Mouse (Mus musculus): Measurements from ENCODE around the gene Rpl36al. TPM values are rescaled to one million over a fixed set of nuclear protein-coding genes. Genes with fewer than 3 reads are reported as not detected.

Gene Rpl36al
- polyA plus RNA-seq (2012; ENCODE audit: insufficient read depth, insufficient read length, low replicate concordance, missing spikeins): not detected in 2 replicates

- H3K27ac ChIP-seq (ENCODE audit: insufficient read depth, low read depth, low read length): peak within 1 kb of the TSS; percentile 69
- peak within 1 kb of the TSS; percentile 89 for H3K4me3 ChIP-seq (ENCODE audit: insufficient read depth, low read depth, low read length)
- TF ChIP-seq POLR2A (IDR thresholded peaks at IDR 0.05; ENCODE audit: insufficient read depth, low read depth, low read length) (peak; percentile 96), CTCF (IDR thresholded peaks at IDR 0.05; ENCODE audit: insufficient read depth, low read depth, low read length) (no peak)
- H3K4me1 ChIP-seq (ENCODE audit: control insufficient read depth, insufficient read depth, low read length): 0 out of 2 replicates have a peak, but pooled peaks cover 4% of the 10 kb centered on the region
- WGBS: under 1% methylated on average over 84 of the region's 84 CpGs
Observed at GRCm38 (mm10) chr12:69183583-69184308, at the start of gene Rpl36al, which contains the start of gene Mgat2. Rpl36al (minus strand) TSS chr12:69184083. Mgat2 (plus strand) TSS chr12:69184157.

- WGBS: 68% methylated on average over 2 of the region's 2 CpGs
- no peak overlapping the region for H3K4me3 ChIP-seq (ENCODE audit: insufficient read depth, low read depth, low read length)
- H3K27ac ChIP-seq (ENCODE audit: insufficient read depth, low read depth, low read length): no peak overlapping the region
- H3K4me1 ChIP-seq (ENCODE audit: control insufficient read depth, insufficient read depth, low read length): no peaks in the 10 kb centered on the region
- TF ChIP-seq CTCF (IDR thresholded peaks at IDR 0.05; ENCODE audit: insufficient read depth, low read depth, low read length) (no peak), POLR2A (IDR thresholded peaks at IDR 0.05; ENCODE audit: insufficient read depth, low read depth, low read length) (no peak)
Observed at GRCm38 (mm10) chr12:69229251-69229650, 45.4 kb upstream of the Rpl36al start.

GRCm38 (mm10) chr12:69227776-69228466 is 44.0 kb upstream of the Rpl36al start, which contains the start of gene Pole2:
Pole2 (minus strand) TSS chr12:69228195.
- Histone ChIP-seq H3K27ac (ENCODE audit: insufficient read depth, low read depth, low read length) (0 out of 2 replicates have a peak within 1 kb of the TSS, but pooled peaks have one; percentile 41), H3K4me1 (ENCODE audit: control insufficient read depth, insufficient read depth, low read length) (no peaks in the 10 kb centered on the region), H3K4me3 (ENCODE audit: insufficient read depth, low read depth, low read length) (peak within 1 kb of the TSS; percentile 100)
- TF ChIP-seq CTCF (IDR thresholded peaks at IDR 0.05; ENCODE audit: insufficient read depth, low read depth, low read length) (no peak), POLR2A (IDR thresholded peaks at IDR 0.05; ENCODE audit: insufficient read depth, low read depth, low read length) (no peak)
- under 1% methylated on average over 37 of the region's 37 CpGs for WGBS

- WGBS: 92% methylated on average over 19 of the region's 19 CpGs
- peaks cover 3% of the 10 kb centered on the region; the same call in 1 of the 2 replicates for H3K4me1 ChIP-seq (ENCODE audit: control insufficient read depth, insufficient read depth, low read length)
- TF ChIP-seq CTCF (IDR thresholded peaks at IDR 0.05; ENCODE audit: insufficient read depth, low read depth, low read length) (no peak), POLR2A (IDR thresholded peaks at IDR 0.05; ENCODE audit: insufficient read depth, low read depth, low read length) (no peak)
- no peak overlapping the region for H3K4me3 ChIP-seq (ENCODE audit: insufficient read depth, low read depth, low read length)
- H3K27ac ChIP-seq (ENCODE audit: insufficient read depth, low read depth, low read length): no peak overlapping the region
Observed at GRCm38 (mm10) chr12:69220613-69221277, 36.9 kb upstream of the Rpl36al start.

GRCm38 (mm10) chr12:69216587-69216986 is 32.7 kb upstream of the Rpl36al start:
- H3K27ac ChIP-seq (ENCODE audit: insufficient read depth, low read depth, low read length): no peak overlapping the region
- no peak overlapping the region for H3K4me3 ChIP-seq (ENCODE audit: insufficient read depth, low read depth, low read length)
- peaks cover 6% of the 10 kb centered on the region; the same call in 1 of the 2 replicates for H3K4me1 ChIP-seq (ENCODE audit: control insufficient read depth, insufficient read depth, low read length)
- 88% methylated on average over 7 of the region's 7 CpGs for WGBS
- TF ChIP-seq POLR2A (IDR thresholded peaks at IDR 0.05; ENCODE audit: insufficient read depth, low read depth, low read length): no peak
- TF ChIP-seq CTCF (IDR thresholded peaks at IDR 0.05; ENCODE audit: insufficient read depth, low read depth, low read length): no peak

- TF ChIP-seq CTCF (IDR thresholded peaks at IDR 0.05; ENCODE audit: insufficient read depth, low read depth, low read length) (no peak), POLR2A (IDR thresholded peaks at IDR 0.05; ENCODE audit: insufficient read depth, low read depth, low read length) (no peak)
- 43% methylated on average over 3 of the region's 3 CpGs for WGBS
- H3K27ac ChIP-seq (ENCODE audit: insufficient read depth, low read depth, low read length): no peak overlapping the region
Observed at GRCm38 (mm10) chr12:69215000-69215785, 31.3 kb upstream of the Rpl36al start.

GRCm38 (mm10) chr12:69214393-69214792 is 30.5 kb upstream of the Rpl36al start:
- TF ChIP-seq POLR2A (IDR thresholded peaks at IDR 0.05; ENCODE audit: insufficient read depth, low read depth, low read length) (no peak), CTCF (IDR thresholded peaks at IDR 0.05; ENCODE audit: insufficient read depth, low read depth, low read length) (no peak)
- WGBS: 90% methylated on average over 7 of the region's 7 CpGs

More at GRCm38 (mm10) chr12:69215000-69215785, 31.3 kb upstream of the Rpl36al start:
- H3K4me3 ChIP-seq (ENCODE audit: insufficient read depth, low read depth, low read length): no peak overlapping the region
- H3K4me1 ChIP-seq (ENCODE audit: control insufficient read depth, insufficient read depth, low read length): peaks cover 6% of the 10 kb centered on the region; the same call in 1 of the 2 replicates

More at GRCm38 (mm10) chr12:69214393-69214792, 30.5 kb upstream of the Rpl36al start:
- Histone ChIP-seq H3K4me1 (ENCODE audit: control insufficient read depth, insufficient read depth, low read length) (peaks cover 6% of the 10 kb centered on the region; the same call in 1 of the 2 replicates), H3K27ac (ENCODE audit: insufficient read depth, low read depth, low read length) (no peak overlapping the region), H3K4me3 (ENCODE audit: insufficient read depth, low read depth, low read length) (no peak overlapping the region)

Measured in olfactory bulb, adult 2 months (tissue).